Mouse (Mus musculus): ENCODE results near the gene Trmt61a.
A peak's percentile ranks its signal among the peaks of the same experiment; 100 is the strongest.

Gene Trmt61a

GRCm38 (mm10) chr12:111674850-111675486 lies 2.9 kb upstream of the Trmt61a start:
- no peak for DNase-seq

DNA sequence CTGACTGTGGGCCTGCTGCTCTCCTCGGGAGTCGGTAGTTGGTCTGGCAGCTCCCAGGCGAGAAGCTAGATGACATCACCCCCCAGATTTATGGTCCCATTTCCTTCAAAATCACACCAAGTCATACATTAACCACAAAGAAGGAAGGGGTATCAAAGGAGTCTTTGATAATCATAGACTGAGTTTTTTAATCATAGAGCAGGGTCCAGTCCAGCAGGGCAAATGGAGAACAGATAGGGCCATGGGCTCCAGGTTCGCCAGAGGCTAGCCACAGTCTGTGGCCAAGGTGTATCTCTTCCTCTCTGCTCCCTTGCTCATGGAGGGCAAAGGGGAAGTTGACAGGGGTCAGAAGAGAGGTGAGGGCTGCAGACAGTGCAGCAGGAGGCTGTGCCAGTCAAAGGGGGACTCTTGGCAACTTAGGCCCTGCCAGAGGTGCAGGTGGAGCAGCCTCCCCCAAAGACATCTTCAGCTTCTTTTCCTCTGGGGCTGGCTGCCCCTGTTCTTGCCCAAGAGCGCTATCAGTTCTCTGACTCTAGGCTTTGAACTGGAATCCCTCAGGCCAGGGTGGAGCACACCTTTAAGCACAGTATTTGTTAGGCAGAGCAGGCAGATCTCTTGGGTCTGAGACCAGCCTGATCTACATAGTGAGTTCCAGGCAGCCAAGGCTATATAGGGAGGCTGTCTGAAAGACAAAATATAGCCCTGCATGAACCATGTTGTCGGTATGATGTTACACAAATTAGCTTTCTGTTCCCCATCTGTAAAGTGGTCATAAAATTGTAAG lies 1.9 kb upstream of the Trmt61a start:
- DNase-seq: no peak

DNA sequence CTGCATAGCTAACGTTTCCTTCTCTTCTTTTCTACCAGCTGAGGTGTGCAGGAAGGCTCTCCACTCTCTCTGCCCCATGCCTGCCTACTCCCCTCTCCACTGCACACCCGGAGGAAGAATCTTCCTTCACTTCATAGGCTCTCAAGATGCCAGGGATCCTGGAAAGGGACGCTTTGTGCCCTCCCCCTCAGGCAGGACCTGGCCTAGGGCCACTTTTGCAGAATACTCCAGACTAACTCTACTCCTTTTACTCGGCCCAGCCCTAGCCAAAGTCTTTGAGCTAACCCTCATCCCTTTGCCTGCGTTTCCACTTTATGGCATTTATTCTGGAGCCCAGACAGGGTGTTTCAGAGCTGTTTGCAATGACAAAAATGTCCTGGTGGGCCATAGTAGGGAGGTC lies 484 bp upstream of the Trmt61a start:
- DNase-seq: no peak

DNA sequence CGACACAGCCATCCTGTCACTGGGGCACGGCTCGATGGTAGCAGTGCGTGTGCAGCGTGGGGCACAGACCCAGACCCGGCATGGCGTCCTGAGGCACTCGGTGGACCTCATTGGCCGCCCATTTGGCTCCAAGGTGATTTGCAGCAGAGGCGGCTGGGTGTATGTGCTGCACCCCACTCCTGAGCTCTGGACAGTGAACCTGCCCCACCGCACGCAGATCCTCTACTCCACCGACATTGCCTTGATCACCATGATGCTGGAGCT lies 697 bp downstream of the Trmt61a start:
- DNase-seq: no peak

GRCm38 (mm10) chr12:111678997-111679396 lies 1.1 kb downstream of the Trmt61a start:
- DNase-seq: no peak

- DNase-seq: no peak
Observed at GRCm38 (mm10) chr12:111680661-111681060, 2.8 kb downstream of the Trmt61a start.

GRCm38 (mm10) chr12:111681305-111681704 lies 3.4 kb downstream of the Trmt61a start:
- DNase-seq: no peak

GRCm38 (mm10) chr12:111682003-111682402 lies 4.1 kb downstream of the Trmt61a start:
- no peak for DNase-seq

GRCm38 (mm10) chr12:111682806-111683205 lies 4.9 kb downstream of the Trmt61a start:
- no peak for DNase-seq

DNA sequence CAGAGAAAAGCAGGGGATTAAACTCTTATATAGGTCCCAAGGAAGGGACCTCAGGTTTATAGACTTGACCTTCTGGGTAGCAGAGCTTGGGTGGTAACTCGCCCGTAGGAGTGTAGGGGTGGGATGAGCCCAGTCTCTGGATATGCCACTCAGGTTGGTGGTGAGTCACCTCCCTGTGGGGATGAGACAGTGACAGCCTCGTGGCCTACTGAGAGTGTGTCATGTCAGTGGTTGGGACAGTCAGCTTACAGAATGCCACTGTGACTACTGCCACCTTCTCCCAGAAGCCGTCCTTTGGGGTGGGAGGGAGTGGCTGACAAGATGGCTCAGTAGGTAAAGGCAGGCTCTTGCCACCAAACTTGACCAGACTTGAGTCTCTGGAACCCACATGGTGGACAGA lies 8.5 kb downstream of the Trmt61a start:
- no peak for DNase-seq

GRCm38 (mm10) chr12:111687350-111688068 lies 9.6 kb downstream of the Trmt61a start:
- peak; percentile 89 for DNase-seq

GRCm38 (mm10) chr12:111688069-111688428 lies 10.1 kb downstream of the Trmt61a start:
- DNase-seq: no peak

DNA sequence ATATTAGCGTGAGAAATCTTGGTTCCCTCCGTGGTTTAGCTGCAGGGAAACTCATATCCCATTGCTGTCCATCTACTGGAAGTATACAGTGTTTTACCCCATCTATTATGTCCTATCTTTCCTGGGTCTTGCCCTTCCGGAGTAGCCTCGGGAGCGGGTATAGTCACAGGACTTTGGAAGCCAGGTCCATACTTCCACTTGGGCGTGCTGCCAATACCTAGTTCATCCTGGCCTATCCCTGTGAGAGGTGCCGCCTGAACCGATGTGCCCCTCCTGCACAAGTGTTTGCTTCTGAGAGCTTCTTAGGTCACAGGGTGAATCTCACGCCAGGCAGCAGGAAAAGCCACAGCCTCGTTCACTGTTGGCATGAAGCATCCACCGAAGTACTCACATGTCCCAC lies 11.5 kb downstream of the Trmt61a start:
- DNase-seq: peak; percentile 61

DNA sequence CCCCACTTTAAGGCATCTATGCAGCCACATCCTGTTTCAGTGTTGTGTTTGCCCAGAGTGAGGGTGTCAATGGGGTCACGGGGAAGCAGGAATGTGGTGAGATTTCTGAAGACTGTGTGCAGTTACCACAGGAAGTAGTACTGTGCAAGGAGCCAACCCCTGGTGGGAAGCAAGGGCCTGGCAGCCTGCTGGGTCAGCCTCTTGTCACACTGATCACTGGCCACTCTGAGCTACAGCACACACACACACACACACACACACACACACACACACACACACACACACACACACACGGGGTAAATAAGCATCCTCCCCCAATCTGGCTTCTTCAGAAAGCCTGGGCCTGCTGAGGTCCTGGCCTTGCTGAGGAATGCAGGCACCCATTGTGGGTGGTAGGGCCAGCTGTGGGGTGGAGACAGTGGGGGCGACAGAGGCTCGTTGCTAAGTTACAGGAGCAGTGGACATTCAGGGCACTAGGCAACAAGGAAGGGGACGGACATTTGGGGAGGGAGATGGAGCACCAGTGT lies 13.5 kb downstream of the Trmt61a start:
- DNase-seq: no peak

- no peak for DNase-seq
Observed at GRCm38 (mm10) chr12:111692899-111693298, 15.0 kb downstream of the Trmt61a start.

- DNase-seq: peak; percentile 19
Observed at GRCm38 (mm10) chr12:111693341-111694270, 15.7 kb downstream of the Trmt61a start.

DNA sequence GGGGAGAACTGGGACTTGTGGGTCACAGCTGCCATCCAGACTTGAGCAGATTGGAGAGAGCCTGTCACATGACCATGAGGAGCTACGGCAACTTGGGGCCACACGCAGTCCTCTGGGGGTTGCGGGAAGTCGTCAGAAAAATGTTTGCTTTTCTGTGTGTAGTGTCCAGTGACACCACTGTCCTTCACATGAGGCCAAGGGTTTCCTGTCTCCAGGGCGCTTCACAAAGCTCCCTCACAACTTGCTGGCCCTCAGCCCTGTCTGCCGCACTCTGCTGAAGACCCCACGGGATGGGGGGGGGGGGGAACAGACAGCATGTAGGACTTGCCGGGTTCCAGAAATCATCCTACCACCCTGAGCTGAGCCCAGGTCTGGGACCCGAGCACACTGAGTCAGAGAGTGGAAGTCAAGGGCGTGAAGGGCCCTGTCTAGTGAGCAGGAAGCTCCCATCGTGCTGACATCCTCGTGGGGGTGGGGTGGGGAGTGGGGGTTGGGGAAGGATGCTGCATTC lies 16.4 kb downstream of the Trmt61a start:
- no peak for DNase-seq

DNA sequence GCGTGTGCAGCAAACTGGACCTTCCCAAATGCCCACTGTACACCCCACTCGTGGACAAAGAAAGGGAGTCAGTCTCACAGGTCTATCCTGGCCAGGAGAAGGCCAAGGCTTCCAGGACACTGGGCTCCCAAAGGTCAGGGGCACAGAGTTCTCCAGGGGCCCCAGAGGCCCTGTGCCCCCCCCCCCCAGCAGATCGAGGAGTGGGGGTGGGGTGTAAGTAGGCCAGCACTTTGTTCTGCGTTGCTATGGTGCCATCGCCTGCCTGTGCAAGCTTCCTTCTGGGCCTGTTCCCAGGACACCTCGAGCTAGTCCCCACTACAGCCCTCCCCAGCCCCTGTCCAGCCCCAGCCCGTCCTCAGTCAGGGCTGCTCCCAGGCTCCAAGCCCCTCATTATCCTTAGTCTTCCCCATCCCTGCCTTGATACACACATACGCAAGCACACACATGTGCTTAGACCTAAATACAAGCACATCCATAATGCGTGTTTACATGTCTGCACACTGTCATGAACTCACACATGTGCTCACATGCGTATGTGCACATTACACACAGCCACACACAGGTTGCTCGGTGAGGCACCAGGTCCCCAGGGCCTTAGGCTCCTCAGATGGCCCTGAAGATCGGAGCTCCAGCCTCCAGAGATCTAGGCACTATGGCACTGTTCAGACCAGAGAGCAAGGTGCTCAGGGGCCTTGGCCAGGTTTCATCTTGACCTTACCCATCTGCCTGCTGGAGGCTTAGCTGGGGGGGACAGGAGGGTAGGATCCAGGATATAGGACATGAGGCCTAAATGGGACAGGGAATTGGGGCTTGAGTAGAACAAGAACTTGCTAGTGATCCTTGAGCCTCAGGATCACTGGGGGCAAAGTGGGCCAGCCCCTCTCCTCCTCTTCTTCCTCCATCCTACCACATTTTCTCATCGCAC lies 17.2 kb downstream of the Trmt61a start:
- no peak for DNase-seq

DNA sequence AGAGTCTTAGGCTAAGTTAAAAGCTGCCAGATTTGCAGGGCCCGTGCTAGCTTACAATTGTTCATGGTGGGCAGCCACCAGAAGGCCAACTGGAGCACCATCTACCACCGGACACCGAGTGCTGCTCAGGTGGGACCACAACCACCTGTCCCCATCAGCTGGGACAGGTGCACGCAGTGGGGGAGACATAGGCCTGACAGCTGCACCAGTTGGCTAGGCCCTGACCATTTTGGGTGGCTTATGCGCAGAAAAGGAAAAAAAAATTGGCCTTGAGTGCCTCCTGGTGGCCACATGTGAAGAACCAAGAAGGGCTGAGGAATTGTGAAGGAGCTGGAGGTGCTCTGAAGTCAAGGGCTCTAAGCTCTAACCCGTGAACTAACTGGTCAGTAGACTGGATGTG lies 18.3 kb downstream of the Trmt61a start:
- peak; percentile 81 for DNase-seq

DNA sequence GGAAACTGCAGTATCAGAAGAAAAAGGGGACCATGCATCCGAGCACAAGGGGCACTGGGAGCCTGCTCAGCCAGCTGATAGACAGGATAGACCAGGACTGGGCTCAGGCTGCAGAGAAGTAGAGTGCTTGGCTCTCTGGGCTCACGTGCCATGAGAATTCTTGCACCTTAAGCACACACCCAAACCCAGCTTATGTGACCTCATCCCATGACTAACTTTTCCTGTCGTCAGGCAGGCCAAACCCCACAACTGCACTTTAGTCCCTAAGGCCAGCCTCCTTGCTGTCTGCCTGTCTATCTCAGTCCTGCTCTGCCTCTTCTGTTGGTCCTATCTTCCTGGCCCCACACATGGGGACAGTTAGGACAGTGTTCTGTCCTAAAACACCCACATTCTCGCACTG lies 19.8 kb downstream of the Trmt61a start:
- no peak for DNase-seq

DNA sequence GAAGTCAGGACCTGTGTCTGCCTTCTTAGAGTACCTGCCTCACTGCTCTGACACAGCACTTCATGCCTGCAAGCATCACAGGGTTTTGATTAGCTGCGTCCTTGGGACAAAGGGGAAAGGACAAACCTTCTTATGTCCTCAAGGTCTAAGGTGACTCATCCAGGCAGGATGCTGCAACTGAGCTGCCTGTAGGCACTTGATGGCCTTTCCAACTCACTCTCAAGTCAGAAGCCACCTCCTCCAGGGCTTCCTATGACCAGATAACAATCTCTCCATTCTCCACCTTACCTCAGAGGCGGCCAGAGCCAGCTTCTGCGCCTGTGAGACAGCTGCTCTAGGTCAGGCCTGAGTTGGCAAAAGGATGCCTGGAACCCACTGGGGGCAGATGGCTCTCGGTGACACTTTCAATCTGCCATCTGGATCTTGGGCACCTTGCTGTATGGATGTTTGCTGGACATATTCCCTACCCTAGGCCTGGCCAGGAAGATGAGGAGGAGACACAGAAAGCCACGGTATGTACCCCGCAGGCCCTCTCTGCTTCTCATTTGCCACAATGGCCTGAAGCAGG lies 20.5 kb downstream of the Trmt61a start:
- DNase-seq: no peak

All from kidney, adult 18-20 months (tissue).